Mouse (Mus musculus) liver, embryonic 16.5 days (tissue): ENCODE measurements around the gene Plxdc1. TPM values are rescaled to one million over a fixed set of nuclear protein-coding genes. Genes with fewer than 3 reads are reported as not detected.
A peak's percentile ranks its signal among the peaks of the same experiment; 100 is the strongest.

ENCODE experiments used
- ATAC-seq: fragments of 200-750 bp; cut with Nextera tagmentation; 2 replicates; pipeline ENCODE4 v1.8.0; 2017; ENCODE audit warnings: low read depth, mild to moderate bottlenecking, moderate number of reproducible peaks, moderate library complexity
- H3K27ac ChIP-seq: fragments of 300-500 bp; sonication (generic); 2 replicates; pipeline ENCODE4 v1.5.1; 2014; ENCODE audit warnings: mild to moderate bottlenecking, low read length
- H3K27me3 ChIP-seq: fragments of 300-500 bp; sonication (generic); 2 replicates; pipeline ENCODE4 v1.6.1; 2014; ENCODE audit warnings: low read depth, low read length, mixed read lengths; ENCODE audit not compliant: control insufficient read depth, insufficient read depth
- H3K36me3 ChIP-seq: fragments of 300-500 bp; sonication (generic); 2 replicates; pipeline ENCODE4 v1.6.1; 2014; ENCODE audit warnings: mild to moderate bottlenecking; ENCODE audit not compliant: control insufficient read depth, insufficient read depth
- H3K4me1 ChIP-seq: fragments of 300-500 bp; sonication (generic); 2 replicates; pipeline ENCODE4 v1.6.1; 2014; ENCODE audit warnings: low read depth, low read length, mixed read lengths; ENCODE audit not compliant: control insufficient read depth
- H3K4me2 ChIP-seq: fragments of 300-500 bp; sonication (generic); 2 replicates; pipeline ENCODE4 v1.6.1; 2014; ENCODE audit warnings: low read depth, low read length, mixed read lengths
- H3K4me3 ChIP-seq: fragments of 300-500 bp; sonication (generic); 2 replicates; pipeline ENCODE4 v1.5.1; 2014; ENCODE audit warnings: low read depth, mild to moderate bottlenecking, low read length
- H3K9ac ChIP-seq: fragments of 300-500 bp; sonication (generic); 2 replicates; pipeline ENCODE4 v1.6.1; 2014; ENCODE audit warnings: low read depth, low read length
- H3K9me3 ChIP-seq: fragments of 300-500 bp; sonication (generic); replicated peaks from 2 replicates; pipeline ENCODE4 v1.6.1; 2016; ENCODE audit warnings: low read length; ENCODE audit not compliant: control insufficient read depth
- WGBS: fragments of 180-500 bp; shearing (Covaris S2); extraction: QIAGEN DNeasy Blood & Tissue Kit; methylation state at CpG from one replicate; pipeline ENCODE4 v1.1.7; 2014; ENCODE audit not compliant: insufficient replicate concordance; 5-methylcytosine and 5-hydroxymethylcytosine counted together
- polyA plus RNA-seq: library from polyadenylated mRNA; unstranded; fragments of >200 nt; fragmentation: Nextera tagmentation; extraction: Ambion mirVana; gene quantifications from 2 replicates; pipeline ENCODE4 v1.2.1, GENCODE M21; 2015

Plxdc1 gene
- polyA plus RNA-seq, 1 experiment from 2014 or later: 1.2 TPM

GRCm38 (mm10) chr11:97908634-97909348 is 77.5 kb downstream of the Plxdc1 start:
- Histone ChIP-seq H3K4me1 (no peaks in the 10 kb centered on the region), H3K9ac (no peak overlapping the region), H3K27ac (no peak overlapping the region), H3K36me3 (no peaks in the 10 kb centered on the region), H3K9me3 (no peaks in the 10 kb centered on the region), H3K4me3 (no peak overlapping the region), H3K4me2 (no peak overlapping the region), H3K27me3 (no peaks in the 10 kb centered on the region)
- no peak for ATAC-seq
- 60% methylated on average over 11 of the region's 11 CpGs for WGBS

- no peak for ATAC-seq
- H3K27ac ChIP-seq: no peak overlapping the region
- H3K4me3 ChIP-seq: no peak overlapping the region
- H3K36me3 ChIP-seq: no peaks in the 10 kb centered on the region
- no peak overlapping the region for H3K4me2 ChIP-seq
- no peaks in the 10 kb centered on the region for H3K9me3 ChIP-seq
- 52% methylated on average over 5 of the region's 5 CpGs for WGBS
- no peak overlapping the region for H3K9ac ChIP-seq
- no peaks in the 10 kb centered on the region for H3K4me1 ChIP-seq
- no peaks in the 10 kb centered on the region for H3K27me3 ChIP-seq
Measured at GRCm38 (mm10) chr11:97907935-97908334, 78.3 kb downstream of the Plxdc1 start.

- 70% methylated on average over 9 of the region's 9 CpGs for WGBS
- Histone ChIP-seq H3K36me3 (no peaks in the 10 kb centered on the region), H3K27me3 (no peaks in the 10 kb centered on the region), H3K9me3 (no peaks in the 10 kb centered on the region), H3K4me2 (no peak overlapping the region), H3K9ac (no peak overlapping the region), H3K4me3 (no peak overlapping the region), H3K27ac (no peak overlapping the region), H3K4me1 (no peaks in the 10 kb centered on the region)
- ATAC-seq: no peak
Measured at GRCm38 (mm10) chr11:97906905-97907304, 79.3 kb downstream of the Plxdc1 start.

- no peaks in the 10 kb centered on the region for H3K4me1 ChIP-seq
- 48% methylated on average over 2 of the region's 2 CpGs for WGBS
- H3K27me3 ChIP-seq: no peaks in the 10 kb centered on the region
Measured at GRCm38 (mm10) chr11:97905941-97906340, 80.3 kb downstream of the Plxdc1 start.

GRCm38 (mm10) chr11:97905540-97905939 is 80.7 kb downstream of the Plxdc1 start:
- Histone ChIP-seq H3K27ac (no peak overlapping the region), H3K36me3 (no peaks in the 10 kb centered on the region), H3K4me3 (no peak overlapping the region), H3K4me1 (no peaks in the 10 kb centered on the region), H3K27me3 (no peaks in the 10 kb centered on the region), H3K4me2 (no peak overlapping the region), H3K9ac (no peak overlapping the region), H3K9me3 (no peaks in the 10 kb centered on the region)
- no peak for ATAC-seq
- WGBS: 69% methylated on average over 2 of the region's 2 CpGs

More at GRCm38 (mm10) chr11:97905941-97906340, 80.3 kb downstream of the Plxdc1 start:
- no peaks in the 10 kb centered on the region for H3K36me3 ChIP-seq
- no peaks in the 10 kb centered on the region for H3K9me3 ChIP-seq
- no peak overlapping the region for H3K27ac ChIP-seq
- no peak overlapping the region for H3K9ac ChIP-seq
- H3K4me2 ChIP-seq: no peak overlapping the region
- H3K4me3 ChIP-seq: no peak overlapping the region
- ATAC-seq: no peak

GRCm38 (mm10) chr11:97904801-97905200 is 81.4 kb downstream of the Plxdc1 start:
- Histone ChIP-seq H3K27ac (no peak overlapping the region), H3K4me3 (no peak overlapping the region), H3K9ac (no peak overlapping the region), H3K36me3 (no peaks in the 10 kb centered on the region), H3K4me1 (no peaks in the 10 kb centered on the region), H3K9me3 (no peaks in the 10 kb centered on the region), H3K4me2 (no peak overlapping the region), H3K27me3 (no peaks in the 10 kb centered on the region)
- ATAC-seq: no peak
- 75% methylated on average over 13 of the region's 13 CpGs for WGBS

GRCm38 (mm10) chr11:97901806-97902205 is 84.4 kb downstream of the Plxdc1 start:
- no peak for ATAC-seq
- 51% methylated on average over 6 of the region's 6 CpGs for WGBS
- Histone ChIP-seq H3K36me3 (no peaks in the 10 kb centered on the region), H3K9me3 (no peaks in the 10 kb centered on the region), H3K27ac (no peak overlapping the region), H3K4me1 (no peaks in the 10 kb centered on the region), H3K4me2 (no peak overlapping the region), H3K4me3 (no peak overlapping the region), H3K9ac (no peak overlapping the region), H3K27me3 (no peaks in the 10 kb centered on the region)

GRCm38 (mm10) chr11:97899822-97900221 is 86.4 kb downstream of the Plxdc1 start:
- no peaks in the 10 kb centered on the region for H3K4me1 ChIP-seq
- H3K27ac ChIP-seq: no peak overlapping the region
- peak; percentile 41; the same call in 1 of the 2 replicates for ATAC-seq
- H3K9ac ChIP-seq: no peak overlapping the region
- WGBS: 0% methylated on average over 2 of the region's 2 CpGs
- no peak overlapping the region for H3K4me3 ChIP-seq
- no peaks in the 10 kb centered on the region for H3K9me3 ChIP-seq
- no peaks in the 10 kb centered on the region for H3K27me3 ChIP-seq
- no peaks in the 10 kb centered on the region for H3K36me3 ChIP-seq
- H3K4me2 ChIP-seq: no peak overlapping the region

- Histone ChIP-seq H3K9ac (no peak overlapping the region), H3K4me2 (no peak overlapping the region)
- WGBS: 53% methylated on average over 3 of the region's 3 CpGs
Measured at GRCm38 (mm10) chr11:97897568-97898185, 88.6 kb downstream of the Plxdc1 start.

More at GRCm38 (mm10) chr11:97897568-97898185, 88.6 kb downstream of the Plxdc1 start:
- H3K4me1 ChIP-seq: no peaks in the 10 kb centered on the region
- ATAC-seq: no peak
- no peaks in the 10 kb centered on the region; the same call in 1 of the 2 replicates for H3K9me3 ChIP-seq
- no peak overlapping the region for H3K4me3 ChIP-seq
- H3K36me3 ChIP-seq: no peaks in the 10 kb centered on the region
- no peaks in the 10 kb centered on the region for H3K27me3 ChIP-seq
- no peak overlapping the region for H3K27ac ChIP-seq
